Mouse (Mus musculus) hindbrain, embryonic 13.5 days (tissue): ENCODE data around the gene Lrmda. TPM values are rescaled to one million over a fixed set of nuclear protein-coding genes. Genes with fewer than 3 reads are reported as not detected.

ENCODE experiments used
- ATAC-seq: fragments of 200-750 bp; cut with Nextera tagmentation; 2 replicates; pipeline ENCODE4 v1.8.0; 2017; ENCODE audit warnings: moderate TSS enrichment; ENCODE audit not compliant: low FRiP score
- H3K27ac ChIP-seq: fragments of 300-500 bp; sonication (generic); 2 replicates; pipeline ENCODE4 v1.5.1; 2015; ENCODE audit warnings: inconsistent platforms, mild to moderate bottlenecking, moderate library complexity
- H3K27me3 ChIP-seq: fragments of 300-500 bp; sonication (generic); 2 replicates; pipeline ENCODE4 v1.6.1; 2015; ENCODE audit warnings: mild to moderate bottlenecking, inconsistent platforms
- H3K36me3 ChIP-seq: fragments of 300-500 bp; sonication (generic); 2 replicates; pipeline ENCODE4 v1.6.1; 2015; ENCODE audit warnings: mild to moderate bottlenecking, inconsistent platforms
- H3K4me1 ChIP-seq: fragments of 300-500 bp; sonication (generic); replicated peaks from 2 replicates; pipeline ENCODE4 v1.6.1; 2015; ENCODE audit warnings: inconsistent platforms
- H3K4me2 ChIP-seq: fragments of 300-500 bp; sonication (generic); 2 replicates; pipeline ENCODE4 v1.6.1; 2015; ENCODE audit warnings: inconsistent platforms, mild to moderate bottlenecking, moderate library complexity
- H3K4me3 ChIP-seq: fragments of 300-500 bp; sonication (generic); 2 replicates; pipeline ENCODE4 v1.5.1; 2015; ENCODE audit warnings: mild to moderate bottlenecking, inconsistent platforms
- H3K9ac ChIP-seq: fragments of 300-500 bp; sonication (generic); 2 replicates; pipeline ENCODE4 v1.6.1; 2015; ENCODE audit warnings: mild to moderate bottlenecking, inconsistent platforms
- H3K9me3 ChIP-seq: fragments of 300-500 bp; sonication (generic); 2 replicates; pipeline ENCODE4 v1.6.1; 2016; ENCODE audit warnings: inconsistent platforms
- WGBS: fragments of 180-500 bp; shearing (Covaris S2); methylation state at CpG from one replicate; pipeline ENCODE4 v1.1.7; 2015; 5-methylcytosine and 5-hydroxymethylcytosine counted together
- polyA plus RNA-seq: library from polyadenylated mRNA; unstranded; fragments of >200 nt; fragmentation: Nextera tagmentation; extraction: Ambion mirVana; gene quantifications from 2 replicates; pipeline ENCODE4 v1.2.1, GENCODE M21; 2015

Gene Lrmda
- polyA plus RNA-seq, 1 experiment from 2014 or later = 0.16 TPM

DNA sequence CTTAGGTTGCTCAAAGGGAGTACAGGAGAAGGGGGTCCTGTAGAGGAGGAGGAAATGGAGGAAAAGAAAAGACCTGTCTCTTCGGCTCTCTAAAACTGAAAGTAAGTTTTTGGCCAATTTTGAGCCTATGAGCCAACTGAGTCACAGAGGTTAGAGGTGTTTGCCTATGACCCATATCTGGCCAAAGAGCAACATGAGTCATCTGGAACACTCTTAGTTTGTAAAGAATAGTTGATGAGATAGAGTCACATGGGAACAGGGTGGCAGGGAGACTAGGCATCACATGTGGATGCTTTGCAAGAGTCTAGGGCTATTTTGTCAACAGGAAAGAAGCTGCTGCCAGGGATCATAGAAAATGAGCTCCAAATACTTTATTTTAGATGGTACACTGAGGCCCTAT lies 680.7 kb downstream of the Lrmda start:
- H3K4me3 ChIP-seq = no peak overlapping the region
- no peaks in the 10 kb centered on the region for H3K27me3 ChIP-seq
- ATAC-seq = no peak
- WGBS = 100% methylated on average over 1 of the region's 1 CpGs
- peaks cover 9% of the 10 kb centered on the region for H3K4me1 ChIP-seq
- H3K27ac ChIP-seq = no peak overlapping the region
- H3K9ac ChIP-seq = no peak overlapping the region
- no peaks in the 10 kb centered on the region for H3K36me3 ChIP-seq
- H3K9me3 ChIP-seq = no peaks in the 10 kb centered on the region
- H3K4me2 ChIP-seq = no peak overlapping the region

DNA sequence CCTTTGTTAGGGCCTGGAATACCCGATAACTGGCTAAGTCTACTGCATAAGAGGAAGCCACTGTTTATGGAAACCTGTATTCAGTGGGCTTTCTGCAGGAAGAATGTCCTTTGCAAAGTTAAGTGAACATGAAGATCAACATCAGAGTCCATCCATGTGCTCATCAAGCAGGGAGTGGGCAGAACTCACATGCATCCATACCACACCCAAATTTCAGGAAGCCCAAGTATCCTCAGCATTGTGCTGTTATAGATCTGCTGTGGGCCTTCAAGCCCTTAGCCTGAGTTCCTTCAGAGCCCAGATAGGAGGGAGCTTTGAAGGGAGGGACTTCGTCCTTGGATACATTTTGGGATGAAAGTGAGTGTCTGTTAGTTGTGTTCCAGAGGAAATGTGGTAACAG lies 681.2 kb downstream of the Lrmda start:
- Histone ChIP-seq H3K9ac (no peak overlapping the region), H3K4me2 (no peak overlapping the region), H3K27ac (no peak overlapping the region), H3K27me3 (0 out of 2 replicates have a peak, but pooled peaks cover 2% of the 10 kb centered on the region), H3K9me3 (no peaks in the 10 kb centered on the region), H3K36me3 (no peaks in the 10 kb centered on the region), H3K4me3 (no peak overlapping the region), H3K4me1 (peaks cover 5% of the 10 kb centered on the region)
- ATAC-seq = no peak
- 90% methylated on average over 2 of the region's 2 CpGs for WGBS

DNA sequence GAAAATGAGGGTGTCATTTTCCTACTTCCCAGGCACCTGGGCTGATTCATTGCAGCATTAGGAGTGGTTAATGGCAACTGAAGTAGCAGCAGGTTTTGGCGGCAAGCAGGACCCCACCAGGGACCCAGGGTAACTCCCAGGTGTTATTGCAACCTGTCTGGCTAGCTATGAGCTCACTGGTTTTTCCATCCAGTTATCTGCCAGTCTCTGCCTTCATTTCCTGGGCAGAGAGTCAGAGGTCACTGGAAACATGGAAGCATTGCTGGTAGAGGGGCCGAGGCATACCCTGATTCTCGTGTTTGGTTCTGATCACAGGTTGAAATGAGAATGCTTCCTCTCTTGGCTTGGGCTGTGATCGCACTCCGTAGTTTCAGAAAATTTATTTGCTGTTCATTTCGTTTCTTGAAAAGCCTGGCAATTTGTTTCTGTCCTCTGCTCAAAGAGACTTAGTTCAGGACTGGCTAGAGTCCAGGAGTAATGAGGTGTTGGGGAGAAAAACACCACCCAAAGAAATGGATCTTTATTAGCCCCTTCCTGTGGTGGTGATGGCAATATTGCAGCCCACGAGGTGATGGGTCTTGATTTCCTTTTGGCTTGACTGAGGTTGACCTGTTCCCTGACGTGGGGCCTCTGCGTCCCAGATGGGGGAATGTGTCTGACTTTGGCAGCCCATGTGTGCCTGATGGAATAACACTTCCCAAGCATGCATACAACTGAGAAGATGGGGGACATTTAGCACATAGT lies 688.6 kb downstream of the Lrmda start:
- no peaks in the 10 kb centered on the region for H3K9me3 ChIP-seq
- ATAC-seq = no peak
- H3K4me2 ChIP-seq = no peak overlapping the region
- no peaks in the 10 kb centered on the region for H3K36me3 ChIP-seq
- 0 out of 2 replicates have a peak, but pooled peaks cover 8% of the 10 kb centered on the region for H3K27me3 ChIP-seq
- no peak overlapping the region for H3K27ac ChIP-seq
- no peak overlapping the region for H3K4me3 ChIP-seq
- 77% methylated on average over 9 of the region's 9 CpGs for WGBS
- peaks cover 20% of the 10 kb centered on the region for H3K4me1 ChIP-seq
- no peak overlapping the region for H3K9ac ChIP-seq

DNA sequence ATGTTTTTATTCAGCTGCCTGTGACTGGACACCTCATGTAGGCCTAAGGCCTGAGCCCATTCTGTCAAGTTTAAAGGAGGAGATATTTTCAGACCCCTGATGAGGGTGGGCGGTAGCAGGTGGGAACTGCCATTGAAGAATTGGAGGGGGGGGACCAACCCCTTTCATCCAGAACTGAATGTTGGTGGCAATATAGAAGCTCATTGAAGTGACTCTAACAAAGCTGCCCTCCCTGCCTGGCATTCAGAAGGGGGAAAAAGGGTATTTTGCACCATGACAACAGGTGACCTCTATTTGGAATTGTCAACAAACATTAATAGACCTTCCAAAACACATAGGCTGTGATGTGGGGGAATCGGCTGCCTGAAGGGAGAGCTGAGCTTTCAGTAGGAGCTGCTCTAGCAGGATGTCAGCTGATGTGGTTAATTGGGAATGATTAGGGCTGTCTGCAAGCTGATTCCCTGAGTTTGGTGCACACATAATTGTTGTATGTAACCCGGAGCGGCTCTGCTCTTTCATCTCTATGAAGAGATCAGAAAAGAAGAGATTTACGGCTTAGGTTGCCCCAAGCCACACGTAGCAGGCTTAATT lies 690.7 kb downstream of the Lrmda start:
- Histone ChIP-seq H3K27ac (no peak overlapping the region), H3K27me3 (0 out of 2 replicates have a peak, but pooled peaks cover 8% of the 10 kb centered on the region), H3K4me2 (no peak overlapping the region), H3K9ac (no peak overlapping the region), H3K4me1 (peaks cover 20% of the 10 kb centered on the region), H3K36me3 (no peaks in the 10 kb centered on the region), H3K9me3 (no peaks in the 10 kb centered on the region), H3K4me3 (no peak overlapping the region)
- no peak for ATAC-seq
- WGBS = 35% methylated on average over 6 of the region's 6 CpGs

DNA sequence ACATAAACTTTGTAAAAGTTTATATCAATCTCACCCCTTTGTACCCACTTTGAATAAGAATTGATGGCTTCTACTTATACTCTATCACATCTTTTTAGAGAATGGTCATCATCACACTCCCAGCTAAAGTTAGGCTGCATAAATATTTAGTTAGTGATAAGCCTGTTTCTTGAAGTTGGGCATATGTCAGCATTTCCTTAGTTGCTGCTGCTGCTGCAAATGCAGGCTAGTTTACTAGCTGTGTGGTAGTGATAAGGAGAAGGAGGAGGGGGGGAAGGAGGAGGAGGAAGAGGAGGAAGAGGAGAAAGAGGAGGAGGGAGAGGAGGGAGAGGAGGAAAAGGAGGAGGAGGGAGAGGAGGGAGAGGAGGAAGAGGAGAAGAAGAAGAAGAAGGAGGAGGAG lies 692.9 kb downstream of the Lrmda start:
- Histone ChIP-seq H3K36me3 (no peaks in the 10 kb centered on the region), H3K4me1 (peaks cover 20% of the 10 kb centered on the region), H3K27ac (no peak overlapping the region), H3K27me3 (0 out of 2 replicates have a peak, but pooled peaks cover 4% of the 10 kb centered on the region), H3K9ac (no peak overlapping the region), H3K9me3 (no peaks in the 10 kb centered on the region), H3K4me3 (no peak overlapping the region), H3K4me2 (no peak overlapping the region)
- no peak for ATAC-seq

DNA sequence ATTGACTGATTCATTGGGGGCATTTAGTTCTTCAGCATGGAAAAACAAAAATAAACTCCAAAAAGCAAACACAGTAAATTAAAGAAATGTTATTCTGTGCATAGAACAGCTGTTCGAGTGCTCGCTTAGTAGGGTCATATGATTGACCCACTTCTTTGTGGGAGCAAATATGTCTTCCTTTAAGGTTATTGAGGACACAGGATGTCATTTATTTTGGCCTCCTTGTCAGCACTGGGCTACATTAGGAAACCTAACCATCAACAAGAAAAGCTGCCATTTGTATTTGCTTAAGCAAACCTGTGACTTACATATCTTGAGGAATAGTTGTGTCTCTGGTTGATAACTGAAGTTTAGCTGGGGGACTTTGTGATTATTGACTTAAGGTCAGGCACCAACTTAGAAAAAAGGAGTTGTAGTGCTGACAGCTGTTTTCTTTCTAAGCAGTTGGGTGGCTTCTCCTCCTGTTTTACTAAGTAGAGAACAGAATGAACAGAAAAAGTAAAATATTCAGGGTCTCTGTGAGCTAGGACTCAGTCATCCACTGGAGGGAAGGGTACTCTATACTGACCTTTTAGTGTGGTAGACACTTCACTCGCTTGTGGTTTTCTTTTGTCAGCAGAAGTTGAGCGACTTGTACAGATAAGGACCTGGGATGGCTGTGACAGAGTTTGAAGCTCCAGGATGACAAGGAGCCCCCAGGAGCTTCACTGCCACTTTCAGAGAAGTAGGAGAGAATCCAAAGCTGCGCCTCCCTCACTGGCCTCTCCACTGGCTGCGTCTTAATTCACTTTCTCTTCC lies 696.3 kb downstream of the Lrmda start:
- no peak overlapping the region for H3K4me3 ChIP-seq
- H3K36me3 ChIP-seq = no peaks in the 10 kb centered on the region
- H3K4me1 ChIP-seq = peaks cover 4% of the 10 kb centered on the region
- ATAC-seq = no peak
- H3K27ac ChIP-seq = no peak overlapping the region
- 87% methylated on average over 6 of the region's 6 CpGs for WGBS
- 0 out of 2 replicates have a peak, but pooled peaks cover 4% of the 10 kb centered on the region for H3K27me3 ChIP-seq
- no peaks in the 10 kb centered on the region for H3K9me3 ChIP-seq
- no peak overlapping the region for H3K9ac ChIP-seq
- no peak overlapping the region for H3K4me2 ChIP-seq

DNA sequence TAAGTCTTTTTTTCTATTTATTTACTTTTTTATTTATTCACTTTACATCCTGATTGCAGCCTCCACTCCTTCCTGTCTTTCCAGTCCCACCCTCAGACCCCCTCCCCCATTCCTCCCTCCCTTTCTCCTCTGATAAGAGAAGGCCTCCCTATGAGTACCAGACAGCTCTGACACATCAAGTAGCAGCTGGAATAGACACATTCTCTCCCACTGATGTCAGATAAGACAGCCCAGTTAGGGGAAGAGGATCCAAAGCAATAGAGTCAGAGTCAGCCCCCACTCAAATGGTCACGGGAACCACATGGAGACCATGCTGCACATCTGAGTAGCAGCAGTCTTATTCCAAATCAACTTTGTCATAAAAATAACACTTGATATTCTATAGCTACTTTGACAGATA lies 700.5 kb downstream of the Lrmda start:
- Histone ChIP-seq H3K9ac (no peak overlapping the region), H3K27me3 (no peaks in the 10 kb centered on the region), H3K4me1 (0 out of 2 replicates have a peak, but pooled peaks cover 4% of the 10 kb centered on the region), H3K9me3 (no peaks in the 10 kb centered on the region), H3K4me2 (no peak overlapping the region), H3K4me3 (no peak overlapping the region), H3K27ac (no peak overlapping the region), H3K36me3 (no peaks in the 10 kb centered on the region)
- no peak for ATAC-seq
- WGBS = 93% methylated on average over 1 of the region's 1 CpGs

DNA sequence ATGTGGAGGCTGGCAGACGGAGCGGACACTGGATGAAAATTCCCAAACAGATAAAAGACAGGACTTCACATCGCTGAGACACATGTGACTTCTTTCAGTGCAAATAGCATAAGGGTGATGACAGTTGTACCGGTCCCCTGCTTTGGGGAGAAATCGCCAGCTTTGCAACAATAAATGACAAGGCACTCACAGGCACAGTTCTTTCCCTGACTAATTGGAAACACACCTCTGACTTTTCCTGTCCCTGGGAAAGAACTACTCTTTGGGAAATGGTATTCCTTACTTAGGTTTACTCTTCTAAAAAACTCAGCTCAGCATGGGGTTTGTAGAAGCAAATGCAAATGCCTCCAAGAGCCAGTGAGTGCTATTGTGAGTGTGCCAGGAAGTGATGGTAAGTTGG lies 702.3 kb downstream of the Lrmda start:
- ATAC-seq = no peak
- 40% methylated on average over 5 of the region's 5 CpGs for WGBS
- no peak overlapping the region for H3K27ac ChIP-seq

DNA sequence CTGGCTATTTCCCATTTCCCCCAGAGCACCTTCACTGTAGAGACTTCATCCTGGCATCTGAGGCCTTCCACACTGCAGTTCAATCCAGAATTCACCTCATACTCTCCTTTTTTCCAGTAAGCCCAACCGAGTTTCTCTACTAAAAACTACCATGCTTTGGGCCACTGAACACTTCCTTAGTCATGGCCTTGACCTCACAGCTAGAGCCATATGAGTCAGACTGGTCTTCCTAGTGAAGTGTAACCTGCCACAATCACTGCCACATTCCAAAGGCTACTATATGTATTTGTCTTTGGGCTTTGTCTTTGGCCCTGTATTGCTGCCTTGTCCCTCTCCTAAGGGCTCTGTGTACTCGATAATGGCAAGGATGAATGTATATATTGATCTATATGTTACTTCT lies 708.0 kb downstream of the Lrmda start:
- no peaks in the 10 kb centered on the region for H3K36me3 ChIP-seq
- no peak for ATAC-seq
- no peak overlapping the region for H3K9ac ChIP-seq
- H3K4me2 ChIP-seq = no peak overlapping the region
- H3K27me3 ChIP-seq = no peaks in the 10 kb centered on the region
- no peak overlapping the region for H3K27ac ChIP-seq
- no peak overlapping the region for H3K4me3 ChIP-seq
- WGBS = 85% methylated on average over 2 of the region's 2 CpGs
- H3K9me3 ChIP-seq = no peaks in the 10 kb centered on the region
- no peaks in the 10 kb centered on the region for H3K4me1 ChIP-seq

More for the DNA sequence above, 702.3 kb downstream of the Lrmda start:
- Histone ChIP-seq H3K36me3 (no peaks in the 10 kb centered on the region), H3K9ac (no peak overlapping the region), H3K4me1 (0 out of 2 replicates have a peak, but pooled peaks cover 4% of the 10 kb centered on the region), H3K4me3 (no peak overlapping the region), H3K9me3 (no peaks in the 10 kb centered on the region), H3K27me3 (no peaks in the 10 kb centered on the region), H3K4me2 (no peak overlapping the region)

DNA sequence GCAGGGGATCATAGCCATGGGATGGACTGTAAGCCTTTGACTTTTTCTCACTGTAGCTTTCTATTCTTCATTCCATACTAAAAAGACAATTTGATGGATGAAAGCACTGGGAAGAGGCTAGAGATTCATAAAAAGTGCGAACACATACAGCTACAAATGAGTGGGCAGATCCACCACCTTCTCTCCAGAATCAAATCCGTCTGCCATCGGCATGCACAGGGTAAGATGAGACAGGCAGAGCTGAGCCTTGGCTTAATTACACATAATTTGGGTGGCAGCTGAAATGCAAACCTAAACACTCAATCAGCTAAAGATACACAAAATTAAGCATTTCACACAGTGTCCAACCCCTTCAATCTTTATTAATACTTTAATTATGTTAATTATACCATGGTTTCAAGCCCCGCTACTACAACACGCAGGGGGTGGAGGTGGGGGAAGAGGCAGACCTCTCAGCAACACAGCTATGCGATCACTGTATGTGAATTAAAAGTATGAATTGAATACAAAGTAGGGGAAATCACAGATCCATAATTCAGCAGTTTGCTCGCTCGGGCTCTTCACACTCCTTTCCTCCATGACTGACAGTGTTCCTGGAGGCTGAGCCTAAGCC lies 709.2 kb downstream of the Lrmda start:
- Histone ChIP-seq H3K4me3 (no peak overlapping the region), H3K9me3 (no peaks in the 10 kb centered on the region), H3K9ac (no peak overlapping the region), H3K4me2 (no peak overlapping the region), H3K4me1 (no peaks in the 10 kb centered on the region), H3K36me3 (no peaks in the 10 kb centered on the region), H3K27me3 (no peaks in the 10 kb centered on the region), H3K27ac (no peak overlapping the region)
- 74% methylated on average over 8 of the region's 8 CpGs for WGBS
- no peak for ATAC-seq

DNA sequence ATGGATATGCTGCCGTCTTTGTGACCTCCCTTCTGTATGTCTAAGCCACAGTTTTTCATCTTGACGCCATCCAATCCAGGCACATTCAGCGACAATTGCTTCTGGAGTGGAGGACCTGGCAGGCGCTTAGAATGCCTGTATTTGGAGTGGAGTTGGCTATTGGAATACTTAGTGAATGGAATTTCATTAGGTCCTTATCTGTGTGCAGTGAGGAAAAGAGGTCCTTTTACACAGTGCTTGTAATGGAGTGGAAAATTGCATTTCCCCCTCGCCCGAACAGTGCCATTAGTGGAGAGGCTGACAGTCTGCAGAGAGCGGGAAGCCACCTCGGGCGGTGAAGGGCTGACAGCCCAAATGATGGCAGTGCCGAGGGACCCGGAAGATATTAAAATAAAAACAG lies 719.1 kb downstream of the Lrmda start:
- no peak overlapping the region for H3K4me3 ChIP-seq
- peak overlapping the region; percentile 52 for H3K27ac ChIP-seq
- 35% methylated on average over 11 of the region's 11 CpGs for WGBS
- H3K36me3 ChIP-seq = no peaks in the 10 kb centered on the region
- no peaks in the 10 kb centered on the region for H3K9me3 ChIP-seq
- H3K27me3 ChIP-seq = 0 out of 2 replicates have a peak, but pooled peaks cover 5% of the 10 kb centered on the region
- H3K4me2 ChIP-seq = no peak overlapping the region
- ATAC-seq = peak; percentile 46; the same call in 1 of the 2 replicates
- H3K9ac ChIP-seq = no peak overlapping the region
- H3K4me1 ChIP-seq = peaks cover 11% of the 10 kb centered on the region

DNA sequence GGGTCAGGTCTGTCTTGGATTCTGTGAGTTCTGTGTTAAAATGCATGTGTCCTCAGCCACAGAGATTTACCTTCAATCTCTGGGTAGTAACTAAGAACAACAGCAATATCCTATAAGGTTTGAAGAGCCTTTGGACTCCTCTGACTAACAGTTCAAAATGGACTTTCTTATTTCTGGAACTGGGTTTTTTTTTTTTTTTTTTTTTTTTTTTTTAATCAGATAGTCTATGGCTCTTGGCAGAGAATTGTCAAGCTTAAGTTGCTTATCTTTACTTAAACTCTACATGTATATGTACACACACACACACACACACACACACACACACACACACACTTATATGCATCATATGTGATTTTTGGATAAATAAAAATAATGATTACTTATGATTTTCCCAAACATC lies 723.0 kb downstream of the Lrmda start:
- Histone ChIP-seq H3K9ac (no peak overlapping the region), H3K4me1 (peaks cover 31% of the 10 kb centered on the region), H3K9me3 (no peaks in the 10 kb centered on the region), H3K36me3 (no peaks in the 10 kb centered on the region), H3K4me2 (no peak overlapping the region), H3K27ac (no peak overlapping the region), H3K27me3 (0 out of 2 replicates have a peak, but pooled peaks cover 5% of the 10 kb centered on the region), H3K4me3 (no peak overlapping the region)
- ATAC-seq = no peak
